Mouse (Mus musculus): ENCODE measurements around the gene Cnbd2.
"Not testable (repeated sequence)": the region's sequence is repeated elsewhere in the genome, so short reads cannot be mapped to it uniquely, and the experiment has no call there.

The Cnbd2 gene

DNA sequence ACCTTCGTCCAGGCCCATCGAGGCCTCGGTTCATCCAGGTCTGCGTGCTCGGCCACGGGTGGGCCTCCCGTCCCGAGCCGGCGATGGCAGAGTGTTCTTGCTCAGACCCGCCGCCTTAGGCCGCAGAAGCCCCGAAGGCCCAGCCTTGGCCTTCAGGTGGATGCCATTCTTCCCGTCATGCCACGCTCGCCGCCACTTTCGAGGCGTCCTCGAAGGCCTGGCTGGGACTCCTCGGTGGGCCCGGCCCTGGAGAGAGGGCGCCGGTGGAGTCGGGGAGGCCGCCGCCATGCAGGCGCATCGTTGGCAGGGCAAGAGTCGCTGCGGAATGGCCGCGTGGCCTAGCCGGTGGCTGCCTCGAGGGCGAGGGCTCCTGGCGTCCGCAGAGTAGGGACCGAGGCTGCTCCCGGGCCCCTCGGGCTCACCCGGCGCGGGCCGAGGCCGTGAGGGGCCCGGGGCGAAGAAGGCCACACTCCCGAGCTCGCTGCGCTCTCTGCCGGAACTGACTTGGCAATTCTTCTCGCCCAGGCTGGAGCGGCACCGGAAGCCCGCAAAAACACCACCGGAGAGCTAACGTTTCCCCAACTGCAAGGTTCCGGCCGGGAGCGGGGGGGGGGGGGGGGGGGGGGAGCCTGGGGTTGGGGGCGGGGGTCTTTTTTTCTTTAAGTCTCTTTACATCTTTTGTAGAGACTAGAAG is 80.5 kb downstream of the Cnbd2 start:
- peak; percentile 85 for DNase-seq (ENCODE audit: low spot score)

DNA sequence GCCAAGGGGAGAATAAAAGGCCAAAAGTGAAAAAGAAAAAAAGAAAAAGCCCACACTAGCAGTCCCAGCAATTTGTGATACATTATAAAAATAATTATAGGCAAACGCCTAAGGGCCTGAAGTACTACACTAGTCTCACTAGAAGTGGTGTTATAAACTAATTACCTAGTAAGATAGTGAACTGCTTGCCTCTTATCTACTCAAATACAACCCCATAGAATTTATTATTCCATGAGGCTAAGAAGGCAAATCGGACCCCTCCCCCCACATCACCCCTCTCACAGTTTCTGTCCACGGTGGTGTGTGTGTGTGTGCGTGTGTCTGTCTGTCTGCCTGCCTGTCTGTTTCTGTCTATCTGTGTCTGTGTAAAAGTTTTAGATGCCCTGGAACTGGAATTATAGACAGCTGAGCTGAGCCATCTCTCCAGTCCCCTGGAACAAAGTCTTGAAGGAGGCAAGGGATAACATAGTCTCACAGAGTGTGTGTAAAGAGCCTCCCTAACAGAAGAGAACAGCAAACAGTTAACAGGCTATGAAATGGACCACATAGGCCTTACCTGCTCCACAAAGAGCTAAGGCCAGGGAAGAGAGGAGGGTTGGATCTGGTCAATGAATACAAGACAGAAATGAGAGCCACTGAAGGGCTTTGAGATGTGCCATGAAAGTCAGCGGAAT is 81.2 kb downstream of the Cnbd2 start:
- DNase-seq (ENCODE audit: low spot score) = no peak

DNA sequence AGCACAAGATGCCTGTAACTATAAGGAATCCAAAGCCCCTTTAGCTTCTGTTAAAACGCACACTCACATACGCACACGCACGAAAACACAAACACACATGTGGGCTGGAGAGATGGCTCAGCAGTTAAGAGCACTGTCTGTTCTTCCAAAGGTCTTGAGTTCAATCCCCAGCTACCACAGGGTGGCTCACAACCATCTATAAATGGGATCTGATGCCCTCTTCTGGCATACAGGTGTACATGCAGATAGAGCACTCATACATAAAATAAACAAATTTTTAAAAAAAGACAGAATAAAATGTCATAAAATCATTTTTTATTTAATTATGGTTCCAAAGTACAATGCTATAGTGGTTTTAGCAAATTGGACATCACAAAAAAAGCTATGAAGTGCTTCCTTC is 82.2 kb downstream of the Cnbd2 start:
- no peak for DNase-seq (ENCODE audit: low spot score)

DNA sequence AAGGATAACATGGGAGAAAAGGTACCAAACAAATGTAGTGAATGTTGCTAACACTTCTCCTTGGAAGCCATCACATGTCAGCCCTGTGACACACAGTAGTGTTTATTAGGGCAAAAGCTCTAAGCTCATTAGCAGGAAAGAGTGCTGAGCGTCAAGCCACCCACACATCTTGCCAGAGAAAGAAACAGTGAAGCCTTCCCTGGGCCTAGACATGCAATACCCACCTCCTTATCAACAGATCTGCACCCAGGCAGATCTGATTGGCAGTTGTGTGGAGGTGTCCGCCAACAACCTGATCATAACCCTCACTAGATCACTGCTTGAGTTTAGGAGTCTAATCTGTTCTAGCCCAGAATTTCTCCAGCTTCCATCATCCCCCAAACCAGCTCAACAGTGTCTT is 84.0 kb downstream of the Cnbd2 start:
- no peak for DNase-seq (ENCODE audit: low spot score)

DNA sequence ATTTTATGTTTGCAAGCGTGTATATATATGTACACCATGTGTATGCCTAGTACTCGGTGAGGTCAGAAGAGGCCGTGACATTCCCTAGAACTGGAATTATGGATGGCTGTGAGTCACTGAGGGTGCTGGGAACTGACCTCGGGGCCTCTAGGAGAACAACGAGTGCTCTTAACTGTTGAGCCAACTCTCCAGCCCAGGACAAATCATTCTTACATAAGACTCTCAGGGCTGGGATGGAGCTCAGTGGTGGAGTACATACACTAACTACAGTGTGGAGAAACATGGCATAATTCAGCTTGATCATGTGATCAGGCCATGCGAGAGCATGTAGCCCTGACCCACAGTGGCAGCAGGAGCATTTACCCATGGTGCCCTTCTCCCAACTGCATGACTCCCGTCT is 85.9 kb downstream of the Cnbd2 start:
- no peak for DNase-seq (ENCODE audit: low spot score)

DNA sequence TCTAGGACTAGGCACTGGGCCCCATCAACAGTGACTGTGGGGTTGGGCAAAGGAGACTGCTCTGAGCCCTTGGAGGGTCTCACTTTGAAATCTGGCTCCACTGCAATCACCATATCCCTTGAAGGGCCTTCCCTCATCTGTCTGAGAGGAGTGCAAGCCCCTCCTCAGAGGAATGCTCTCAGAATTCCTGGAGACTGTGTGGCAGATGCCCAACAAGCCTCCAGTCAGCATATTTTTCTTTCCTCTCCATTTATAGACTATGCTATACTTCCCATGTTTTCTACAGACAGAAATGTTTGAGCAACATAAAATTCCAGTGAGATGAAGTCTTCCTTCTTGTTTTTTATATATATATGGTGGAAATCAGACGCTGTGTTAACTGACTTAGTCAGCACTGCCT is 87.4 kb downstream of the Cnbd2 start:
- no peak for DNase-seq (ENCODE audit: low spot score)

DNA sequence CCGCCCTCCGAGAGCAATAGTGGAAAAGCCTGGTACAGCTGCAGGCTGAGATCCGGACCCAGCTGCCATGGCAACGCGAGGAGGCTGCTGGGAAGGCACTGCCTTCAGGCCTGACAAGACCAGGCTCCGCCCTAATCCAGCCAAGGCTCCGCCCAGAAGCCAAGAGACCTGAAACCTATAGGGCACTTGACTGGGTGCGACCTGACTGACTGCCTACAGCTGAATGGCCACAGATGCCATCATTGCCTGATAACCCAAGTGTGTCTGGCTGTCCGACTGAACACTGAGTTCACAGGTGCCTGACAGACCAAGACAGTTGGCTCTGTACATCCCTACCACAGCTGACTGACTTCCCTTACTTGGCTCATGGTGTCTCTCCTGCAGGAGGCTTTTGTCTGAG is 89.2 kb downstream of the Cnbd2 start:
- peak; percentile 49 for DNase-seq (ENCODE audit: low spot score)

DNA sequence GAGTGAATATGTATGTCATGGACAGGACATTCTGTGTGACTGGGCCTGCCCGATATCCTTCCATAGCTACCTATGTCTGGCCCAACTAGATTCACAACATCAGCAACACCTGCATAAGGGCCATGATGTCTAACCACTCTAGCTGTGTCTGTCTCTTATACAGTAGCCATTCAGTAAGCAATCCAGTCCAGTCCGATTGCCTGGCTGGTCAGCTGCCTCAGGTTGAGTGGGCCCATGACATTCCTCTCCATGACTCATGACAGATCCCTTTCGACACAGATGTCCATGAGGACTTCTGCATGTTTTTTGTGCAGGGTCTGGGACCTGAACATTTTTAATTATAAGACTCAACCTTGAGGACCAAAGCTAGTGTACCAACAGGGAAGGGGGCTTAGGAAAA is 89.9 kb downstream of the Cnbd2 start:
- no peak for DNase-seq (ENCODE audit: low spot score)

DNA sequence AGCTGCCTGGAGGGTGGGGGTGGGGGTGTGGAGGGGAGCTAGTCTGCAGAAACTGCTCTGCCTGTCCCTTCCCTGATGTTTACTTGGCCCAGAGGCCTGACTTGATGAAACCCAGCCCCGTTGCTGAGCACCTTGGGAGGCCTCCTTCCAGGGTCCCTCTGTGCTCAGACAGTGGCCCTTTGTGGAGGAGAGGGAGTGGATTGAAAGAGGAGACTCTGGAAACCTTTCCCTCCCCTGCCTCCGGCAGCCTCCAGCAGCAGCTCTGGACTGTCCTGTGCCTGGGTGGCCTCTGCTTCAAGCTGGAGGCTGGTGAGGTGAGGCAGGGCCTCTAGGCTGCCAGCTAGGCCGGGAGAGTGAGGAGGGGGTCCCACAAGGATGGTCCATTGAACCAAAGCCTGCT is 94.9 kb downstream of the Cnbd2 start:
- DNase-seq (ENCODE audit: low spot score) = no peak

DNA sequence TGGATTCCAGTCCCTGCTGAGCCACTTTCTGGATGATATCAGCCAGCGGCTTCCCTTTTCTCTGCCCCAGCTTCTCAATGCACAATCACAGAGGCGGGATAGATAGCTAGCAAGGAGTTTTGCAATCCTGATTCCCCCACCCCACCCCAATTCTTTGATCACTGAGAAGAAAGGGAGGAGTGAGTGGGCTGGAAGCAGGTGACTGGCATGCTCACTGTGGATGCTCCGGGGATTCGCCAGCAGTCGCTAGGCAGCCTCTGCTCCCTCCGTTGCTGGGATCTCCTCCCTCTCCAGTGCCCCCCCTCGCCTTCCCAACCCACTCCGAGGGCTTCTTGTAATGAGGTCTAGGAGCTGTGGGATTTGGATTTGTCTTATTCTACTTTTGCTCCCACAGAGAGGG is 96.1 kb downstream of the Cnbd2 start:
- DNase-seq (ENCODE audit: low spot score) = no peak

DNA sequence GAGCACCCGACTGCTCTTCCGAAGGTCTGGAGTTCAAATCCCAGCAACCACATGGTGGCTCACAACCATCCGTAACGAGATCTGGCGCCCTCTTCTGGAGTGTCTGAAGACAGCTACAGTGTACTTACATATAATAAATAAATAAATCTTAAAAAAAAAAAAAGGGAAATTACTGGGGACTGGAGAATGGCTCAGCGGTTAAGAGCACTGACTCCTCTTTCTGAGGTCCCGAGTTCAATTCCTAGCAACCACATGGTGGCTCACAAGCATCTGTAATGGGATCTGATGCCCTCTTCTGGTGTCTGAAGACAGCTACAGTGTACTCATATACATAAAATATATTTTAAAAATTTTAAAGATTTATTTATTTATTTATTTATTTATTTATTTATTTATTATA is 99.2 kb downstream of the Cnbd2 start:
- DNase-seq (ENCODE audit: low spot score) = not testable (repeated sequence)

DNA sequence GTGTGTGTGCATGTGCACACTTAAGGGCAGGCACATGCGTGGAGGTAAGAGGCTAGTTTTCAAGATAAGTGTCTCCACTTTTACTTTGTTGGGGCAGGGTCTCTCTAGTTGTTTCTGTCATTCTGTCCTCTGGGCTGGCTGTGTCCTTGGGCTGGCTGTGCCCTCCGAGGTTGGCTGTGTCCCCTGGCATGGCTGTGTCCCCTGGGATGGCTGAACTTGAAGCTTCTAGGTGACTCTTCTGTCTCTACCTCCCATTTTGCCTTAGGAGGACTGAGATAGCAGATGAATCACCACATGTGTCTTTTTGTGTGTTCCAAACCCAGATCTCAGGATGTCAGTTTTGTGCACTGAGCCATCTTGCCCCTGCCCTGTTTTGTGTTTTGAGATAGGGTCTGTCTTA is 102.9 kb downstream of the Cnbd2 start:
- no peak for DNase-seq (ENCODE audit: low spot score)

DNA sequence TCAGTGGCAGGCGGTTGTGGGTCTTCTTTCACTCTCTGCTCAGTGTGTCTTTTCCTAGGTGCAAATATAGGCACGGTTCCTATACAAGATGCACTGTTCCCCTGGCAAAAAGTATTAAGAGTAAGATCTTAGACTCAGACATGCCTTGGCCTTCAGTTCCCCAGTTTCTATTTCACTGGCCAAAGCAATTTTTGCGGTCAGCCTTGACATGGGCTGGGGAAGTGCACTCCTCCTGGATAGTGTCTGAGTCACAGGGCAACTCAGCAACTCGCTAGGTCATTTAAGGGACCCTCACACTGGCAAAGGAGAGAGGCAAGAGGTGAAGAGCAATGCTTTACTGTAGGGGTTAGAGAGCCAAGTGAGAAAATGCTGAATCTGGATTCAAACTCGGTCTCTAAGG is 103.6 kb downstream of the Cnbd2 start:
- no peak for DNase-seq (ENCODE audit: low spot score)

DNA sequence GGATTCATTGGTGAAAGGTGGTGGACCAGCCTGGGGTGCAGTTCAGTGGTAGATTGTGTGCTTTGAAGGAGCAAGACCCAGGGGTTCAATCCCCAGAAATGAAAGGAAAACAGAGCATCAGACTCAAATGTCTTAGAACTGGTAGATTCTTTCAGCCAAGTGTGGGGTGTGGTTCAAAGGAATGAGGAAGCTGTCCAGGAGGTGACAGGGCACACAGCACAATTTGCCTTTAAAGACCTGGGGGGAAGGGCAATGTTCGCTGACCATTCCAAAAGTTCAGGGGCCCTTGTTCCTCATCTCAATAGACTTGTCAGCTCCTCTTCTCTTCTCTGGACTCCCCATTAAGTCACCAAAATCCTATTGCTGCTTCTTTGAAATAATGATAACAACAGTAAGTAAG is 105.1 kb downstream of the Cnbd2 start:
- no peak for DNase-seq (ENCODE audit: low spot score)

DNA sequence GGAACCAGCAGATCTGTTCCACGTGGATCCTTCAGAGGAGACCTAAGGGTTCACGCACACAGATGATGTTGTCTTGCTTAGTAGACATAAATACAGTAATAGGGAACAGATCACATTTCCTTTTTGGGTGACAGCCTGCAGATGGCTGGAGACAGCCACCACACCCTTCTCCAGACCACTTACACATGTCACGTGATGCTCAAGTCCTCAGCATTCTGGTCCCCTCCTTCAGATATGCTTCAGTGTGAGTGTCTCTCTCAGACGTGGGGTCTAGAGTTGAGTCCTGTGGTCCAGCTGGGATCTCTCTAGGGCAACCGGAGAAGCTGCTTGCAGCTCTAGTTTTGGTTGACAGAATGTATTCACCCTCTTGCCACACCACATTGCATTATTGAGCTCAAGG is 106.4 kb downstream of the Cnbd2 start:
- DNase-seq (ENCODE audit: low spot score) = no peak

DNA sequence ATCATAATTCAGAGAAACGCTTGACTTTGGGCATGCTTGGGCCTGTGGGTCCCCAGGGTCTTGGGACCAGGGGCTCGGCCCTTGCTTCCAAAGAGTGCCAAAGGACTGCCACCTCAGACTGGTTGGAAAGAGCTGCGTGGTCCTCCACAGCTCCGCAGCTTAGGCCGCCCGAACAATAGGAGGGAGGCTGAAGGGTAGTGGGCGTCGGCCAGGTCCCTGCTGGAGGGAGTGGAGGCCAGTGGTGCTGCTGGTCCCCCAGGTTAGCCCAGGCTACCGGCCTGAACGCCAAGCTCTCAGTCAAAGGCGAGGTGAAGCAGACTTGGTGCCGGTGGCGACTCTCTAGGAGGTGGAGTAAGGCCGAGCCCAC is 108.2 kb downstream of the Cnbd2 start:
- DNase-seq (ENCODE audit: low spot score) = no peak

DNA sequence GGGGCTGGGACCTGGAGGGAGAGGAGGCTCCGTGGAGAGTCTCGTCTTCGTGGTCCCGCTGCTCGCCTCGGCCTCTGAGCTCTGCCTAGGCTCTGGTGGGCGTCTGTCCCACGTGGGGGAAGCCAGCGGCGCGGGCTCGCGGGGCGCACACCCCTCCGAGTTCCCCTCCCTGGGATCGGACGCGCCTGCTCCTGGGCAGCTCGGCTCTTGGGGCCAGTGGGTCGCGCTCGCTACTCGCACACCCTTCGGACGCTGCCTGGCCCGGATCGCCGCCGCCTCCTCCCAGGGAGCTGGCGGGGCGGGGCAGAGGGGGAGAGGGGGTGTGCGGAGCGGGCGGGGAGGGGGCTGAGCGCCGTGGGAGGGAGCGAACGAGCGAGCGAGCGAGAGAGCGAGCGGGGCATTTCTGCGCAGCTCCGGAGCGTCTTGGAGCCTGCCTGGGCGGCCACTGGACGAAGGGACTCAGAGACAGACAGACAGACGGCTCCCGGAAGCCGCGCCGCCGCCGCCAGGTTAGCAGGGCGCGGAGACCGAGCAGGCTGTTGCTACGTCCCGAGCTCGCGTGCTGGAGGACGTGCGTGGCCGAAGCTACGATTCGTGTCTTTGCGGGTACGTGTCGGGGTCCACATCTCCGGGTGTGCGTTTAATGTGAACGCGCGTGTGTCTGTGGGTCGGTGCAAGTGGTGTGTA is 108.7 kb downstream of the Cnbd2 start, which contains the start of gene Epb41l1:
Gene Epb41l1 (plus strand): TSS at position 216 of the 687 bp plus-strand sequence.
- DNase-seq (ENCODE audit: low spot score) = peak; percentile 33

DNA sequence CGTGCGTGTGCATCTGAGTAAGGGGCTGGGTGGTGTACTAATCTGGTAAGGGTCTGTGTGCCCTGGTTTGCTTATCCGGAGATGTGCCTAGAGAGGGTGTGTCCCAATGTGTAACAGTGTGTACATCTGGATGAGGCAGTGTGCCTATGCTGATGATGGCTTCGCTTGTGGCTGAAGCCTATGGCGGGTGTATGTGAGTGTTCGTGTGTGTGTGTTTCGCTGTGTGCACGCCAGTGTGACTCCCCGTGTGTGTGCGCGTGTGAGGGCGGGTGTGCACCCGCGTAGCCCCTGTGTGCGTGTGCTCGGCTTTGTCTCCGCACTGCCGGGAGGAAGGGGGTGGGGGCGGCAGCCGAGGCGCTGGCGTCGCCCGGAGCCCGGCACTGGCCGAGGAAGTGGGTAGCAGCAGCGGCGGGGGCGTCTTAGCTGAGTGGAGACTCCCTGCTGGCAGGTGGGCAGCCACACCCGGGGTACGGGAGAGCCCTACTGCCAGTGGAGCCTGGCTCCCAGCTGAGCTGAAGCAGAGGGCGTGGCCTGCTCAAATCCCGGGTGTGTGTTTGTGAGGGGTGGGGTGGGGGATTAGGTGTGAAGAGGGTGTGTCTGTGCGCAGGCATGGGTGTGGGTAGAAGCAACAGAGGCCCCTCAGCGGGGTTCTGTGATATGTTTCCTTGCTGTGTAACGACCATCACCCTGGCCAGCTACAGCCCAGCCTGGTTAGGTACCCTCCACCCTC is 109.4 kb downstream of the Cnbd2 start:
- peak; percentile 19 for DNase-seq (ENCODE audit: low spot score)

DNA sequence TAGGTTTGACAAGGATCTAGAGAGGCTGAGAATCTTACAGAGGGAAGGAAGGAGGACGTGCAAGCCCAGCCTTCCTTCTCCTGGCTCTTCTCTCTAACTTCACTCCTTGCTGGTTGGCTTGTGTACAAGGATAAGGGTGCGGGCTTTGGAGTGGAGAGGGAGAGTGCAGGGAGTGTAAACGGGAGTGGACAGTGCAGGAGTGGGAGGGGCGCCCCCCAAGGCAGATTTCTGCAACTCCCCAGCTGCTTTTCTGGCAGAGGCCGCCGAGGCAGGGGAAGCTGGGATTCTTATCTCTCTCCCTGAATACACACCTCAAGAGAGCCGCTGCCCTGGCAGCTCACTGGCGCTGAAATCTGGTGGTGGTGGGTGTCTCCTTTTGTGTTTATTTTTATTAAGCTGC is 110.5 kb downstream of the Cnbd2 start:
- no peak for DNase-seq (ENCODE audit: low spot score)

DNA sequence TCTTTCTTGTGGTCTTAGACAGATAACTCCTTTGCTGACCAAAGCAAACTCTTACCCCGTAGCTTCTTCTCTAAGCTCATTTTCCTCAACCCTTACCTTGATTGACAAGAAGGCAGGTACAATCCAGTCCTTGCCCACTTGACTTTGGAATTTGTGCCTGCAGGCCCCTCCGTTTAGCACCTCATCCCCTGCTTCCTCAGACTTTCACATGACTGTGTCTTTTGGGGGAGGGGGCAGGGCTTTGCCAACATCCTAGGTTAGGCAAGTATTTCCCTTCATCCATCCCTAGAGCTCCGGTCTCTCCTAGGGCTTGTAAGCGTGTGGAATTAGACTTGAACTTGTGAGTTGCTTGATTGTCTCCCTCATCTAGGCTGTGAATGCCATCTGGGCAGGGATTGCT is 111.6 kb downstream of the Cnbd2 start:
- no peak for DNase-seq (ENCODE audit: low spot score)
